Mouse (Mus musculus): ENCODE data around the gene Cldn9.

DNA sequence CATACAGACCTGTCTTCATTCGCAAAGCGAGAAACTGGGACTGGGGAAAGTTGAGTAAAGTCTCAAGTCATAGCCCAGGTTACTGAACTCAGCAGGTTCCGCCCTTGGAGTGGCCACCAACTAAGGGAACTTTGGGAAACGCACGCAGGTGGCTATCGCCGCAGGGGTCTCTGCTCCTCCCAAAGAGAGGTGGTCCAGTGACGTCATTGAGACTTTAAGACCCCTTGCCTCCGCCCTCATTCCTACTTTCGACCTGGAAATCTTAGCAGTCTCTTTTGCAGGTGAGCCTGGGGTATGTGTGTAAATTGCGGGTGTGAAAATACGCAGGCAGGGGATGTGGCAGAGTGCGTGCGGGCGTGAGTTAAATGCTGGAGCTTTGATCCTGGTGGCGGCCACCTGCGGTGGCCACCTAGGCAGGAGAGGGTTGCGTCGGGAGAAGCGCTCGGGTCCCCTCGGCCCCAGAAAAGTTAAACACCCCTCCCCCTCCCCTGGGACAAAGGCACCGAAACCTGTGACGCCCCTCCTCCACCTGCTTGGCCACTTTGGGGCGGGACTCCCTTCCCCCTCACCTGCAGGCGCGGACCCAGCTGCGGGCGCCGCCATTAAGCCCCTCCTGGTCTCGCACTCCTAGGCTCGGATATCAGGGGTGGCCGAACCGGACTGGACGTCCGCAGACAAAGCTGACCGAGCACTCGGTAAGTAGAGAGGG, 4.5 kb downstream of the Cldn9 start, which contains the start of gene Cldn6:
- no peak for TF ChIP-seq CTCF (IDR thresholded peaks at IDR 0.05)
- TF ChIP-seq POLR2A (IDR thresholded peaks at IDR 0.05; ENCODE audit: insufficient read depth, low read depth, low read length) = no peak
- TF ChIP-seq EP300 (IDR thresholded peaks at IDR 0.05; ENCODE audit: insufficient read depth, low read depth, low read length) = no peak

Measured in heart, adult 2 months (tissue).